Mouse (Mus musculus): ENCODE measurements at regions not wholly inside any gene's neighbourhood (a gene's known extent, or its start where the extent isn't known, plus 50 kb on each side); places are given as distances from the start of the nearest gene placed in this dataset.

DNA sequence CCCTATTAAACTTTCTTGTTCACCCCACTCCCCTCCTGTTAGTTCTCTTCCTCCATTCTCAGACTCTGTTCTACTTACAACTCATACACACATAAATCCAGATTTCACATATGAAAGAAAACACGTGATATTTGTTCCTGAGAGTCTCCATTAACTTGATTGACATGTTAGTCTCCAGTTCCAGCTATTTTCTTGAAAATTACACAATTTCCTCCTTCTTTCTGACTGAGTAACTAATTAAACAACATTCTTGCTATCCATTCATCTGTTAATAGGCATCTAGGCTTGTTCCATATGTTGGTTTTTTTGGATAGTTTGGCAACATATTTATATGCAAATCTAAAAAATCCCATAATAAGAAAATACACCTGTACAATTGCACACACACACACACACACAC, 161.7 kb upstream of the Nr2f1 start:
- no peak for DNase-seq

DNA sequence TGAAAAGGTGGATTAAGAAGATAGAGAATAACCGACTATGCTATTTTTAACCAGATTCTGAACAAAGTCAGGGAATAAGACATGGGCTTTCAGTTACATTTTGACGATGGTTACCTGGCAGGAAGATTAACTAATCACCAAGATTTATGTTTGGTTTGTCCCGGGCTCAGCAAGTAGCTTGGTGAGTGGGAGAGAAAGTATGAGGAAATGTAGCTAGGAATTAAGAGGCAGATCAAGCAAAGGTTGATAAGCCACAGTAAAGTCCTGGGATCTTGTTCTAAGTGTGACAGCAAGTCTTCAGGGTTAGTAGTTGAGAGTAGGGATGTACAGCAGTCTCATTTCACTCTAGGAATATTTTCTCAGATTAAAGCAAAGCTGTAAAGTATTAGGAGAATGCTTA, 149.3 kb upstream of the Nr2f1 start:
- no peak for DNase-seq

DNA sequence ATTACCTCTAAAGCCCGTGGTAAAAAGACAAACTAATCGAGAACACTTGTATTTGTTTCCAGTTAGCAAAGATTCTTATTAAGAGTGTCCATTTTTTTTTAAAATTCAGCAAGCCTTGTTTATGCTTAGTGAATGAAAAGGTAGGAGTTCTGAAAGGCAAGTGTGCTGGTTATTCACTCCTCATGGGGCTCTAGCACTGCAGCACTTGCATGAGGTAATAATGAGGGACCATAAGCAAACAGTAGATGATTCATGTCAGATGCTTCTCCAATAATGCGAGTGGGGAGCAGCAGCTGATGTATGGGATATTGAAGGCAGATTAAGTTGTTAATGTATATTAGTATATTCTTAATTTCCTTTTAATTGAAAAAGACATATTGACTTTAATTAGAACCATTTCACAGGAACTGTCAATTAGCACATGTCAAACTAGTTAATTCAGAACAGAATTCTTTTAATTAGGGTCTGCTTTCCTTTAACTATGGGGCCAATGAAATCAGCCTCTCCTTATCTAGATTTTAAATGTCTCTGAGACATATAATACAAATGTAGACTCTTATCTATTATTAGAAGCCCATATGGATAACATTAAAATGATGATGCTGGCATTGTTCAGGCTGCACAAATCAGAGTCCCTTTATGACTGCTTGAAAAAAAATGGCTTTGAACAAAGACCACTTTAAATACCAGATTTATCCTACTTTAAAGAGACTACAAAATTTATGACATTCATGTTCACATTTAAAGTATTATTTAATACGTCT, 125.1 kb upstream of the Nr2f1 start:
- no peak for DNase-seq

DNA sequence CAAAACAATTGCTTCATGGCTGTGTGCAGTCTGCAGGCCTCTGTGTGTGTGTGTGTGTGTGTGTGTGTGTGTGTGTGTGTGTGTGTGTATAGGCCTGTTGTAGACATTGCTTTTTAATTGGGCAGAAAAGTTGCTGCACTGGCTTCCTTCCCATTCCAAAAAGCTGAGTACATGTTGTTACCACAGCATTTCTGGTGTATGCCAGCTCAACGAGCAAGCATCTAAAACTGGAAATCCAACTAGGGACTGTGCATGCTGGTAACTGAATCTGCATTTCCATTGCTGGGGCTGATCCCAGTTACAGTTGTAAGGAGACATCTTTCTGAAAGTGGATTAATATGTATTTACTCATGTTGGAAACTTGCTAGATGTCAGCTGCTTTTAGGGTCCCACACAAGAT, 123.6 kb upstream of the Nr2f1 start:
- DNase-seq = no peak

DNA sequence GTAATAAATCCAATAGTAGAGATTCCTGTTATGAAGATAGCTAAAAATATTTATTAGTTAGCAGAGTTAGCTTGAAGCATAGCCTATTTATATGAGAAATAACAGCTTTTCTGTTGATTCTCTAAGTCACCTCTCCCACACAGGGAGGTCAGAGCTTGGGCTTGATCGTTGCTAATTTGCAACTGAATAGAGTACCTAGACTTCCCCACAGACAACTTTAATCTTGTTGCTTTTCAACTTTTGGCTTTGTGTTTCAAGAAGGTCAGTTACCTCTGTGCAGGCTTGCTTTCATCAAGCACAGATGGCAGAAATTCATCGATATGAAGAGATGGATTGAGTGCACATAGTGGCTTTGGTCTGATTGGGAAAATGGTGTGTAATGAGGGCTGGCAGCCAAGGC, 118.9 kb upstream of the Nr2f1 start:
- DNase-seq = no peak

DNA sequence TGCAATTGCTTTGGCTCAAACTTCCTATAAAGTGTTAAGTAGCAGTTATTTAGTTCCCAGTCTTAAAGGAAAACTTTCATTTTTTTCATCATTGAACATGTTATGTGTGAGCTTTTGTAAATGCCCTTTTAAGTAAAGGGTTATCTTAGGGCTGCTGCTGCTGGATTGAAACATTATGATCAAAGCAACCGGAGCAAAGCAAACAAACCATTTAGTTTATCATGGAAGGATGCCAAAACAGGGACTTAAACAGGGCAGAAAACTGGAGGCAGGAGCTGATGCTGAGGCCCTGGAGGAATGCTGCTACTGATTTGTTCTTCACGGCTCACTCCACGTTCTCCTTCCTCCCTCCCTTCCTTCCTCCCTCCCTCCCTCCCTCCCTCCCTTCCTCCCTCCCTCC, 111.3 kb upstream of the Nr2f1 start:
- DNase-seq = no peak
